Mouse (Mus musculus): Measurements from ENCODE around the gene Lrrc8b. TPM values are rescaled to one million over a fixed set of nuclear protein-coding genes. Genes with fewer than 3 reads are reported as not detected.

Lrrc8b gene
- polyA plus RNA-seq, 1 experiment from 2014 or later = 11.8 TPM

DNA sequence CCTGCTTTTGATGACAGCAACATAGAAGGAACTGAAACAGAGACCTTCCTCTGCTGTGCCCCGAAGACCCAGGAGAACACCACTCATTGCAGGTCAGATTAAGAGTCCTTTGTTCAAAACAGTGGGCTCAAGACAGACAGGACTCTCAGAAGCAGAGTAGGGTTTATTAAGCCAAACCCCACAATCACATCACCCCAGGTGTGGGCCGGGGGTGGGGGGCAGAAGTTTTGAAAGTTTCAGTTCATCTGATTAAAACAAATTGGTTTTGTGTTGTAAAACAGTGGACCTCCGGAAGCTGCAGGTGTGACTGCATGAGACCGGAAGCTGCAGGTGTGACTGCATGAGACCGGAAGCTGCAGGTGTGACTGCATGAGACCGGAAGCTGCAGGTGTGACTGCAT, 14.0 kb upstream of the Lrrc8b start:
- WGBS = 90% methylated on average over 5 of the region's 6 CpGs
- no peak overlapping the region for H3K27ac ChIP-seq (ENCODE audit: low read depth, low read length)

DNA sequence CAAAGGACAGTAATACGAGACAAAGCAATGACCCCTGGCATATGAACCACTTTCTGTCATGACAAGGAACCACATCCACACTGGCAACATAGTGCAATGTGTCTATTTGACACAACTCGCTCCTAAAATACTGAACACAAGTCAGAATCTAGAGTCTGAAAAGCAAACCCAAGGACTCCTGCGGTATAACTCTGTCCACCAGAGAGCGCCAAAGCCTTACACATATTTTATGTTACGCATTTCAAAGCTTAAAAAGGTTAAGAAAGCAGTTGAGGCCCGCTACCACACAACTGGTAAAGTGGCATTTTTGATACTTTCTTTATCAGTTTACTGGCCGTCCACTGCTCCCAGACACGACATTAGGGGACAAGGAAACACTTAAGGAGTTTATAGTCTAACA, 10.6 kb upstream of the Lrrc8b start:
- WGBS = 10% methylated on average over 8 of the region's 8 CpGs
- no peaks in the 10 kb centered on the region for H3K27me3 ChIP-seq (ENCODE audit: control insufficient read depth, insufficient read depth, low read length)
- H3K27ac ChIP-seq (ENCODE audit: low read depth, low read length) = no peak overlapping the region
- H3K9ac ChIP-seq (ENCODE audit: low read length) = no peak overlapping the region
- H3K4me3 ChIP-seq (ENCODE audit: low read depth, low read length) = no peak overlapping the region
- no peak overlapping the region for H3K4me2 ChIP-seq (ENCODE audit: low read depth, low read length, severe bottlenecking)
- DNase-seq (ENCODE audit: low spot score) = peak; percentile 81
- ATAC-seq (replicated peaks; ENCODE audit: low FRiP score) = peak; percentile 15; the same call in 1 of the 2 replicates
- no peaks in the 10 kb centered on the region for H3K9me3 ChIP-seq (ENCODE audit: control insufficient read depth, low read length)
- no peaks in the 10 kb centered on the region for H3K36me3 ChIP-seq (ENCODE audit: control insufficient read depth, insufficient read depth, low read length)
- H3K4me1 ChIP-seq (replicated peaks; ENCODE audit: control insufficient read depth, insufficient read depth, low read length) = 0 out of 2 replicates have a peak, but pooled peaks cover 2% of the 10 kb centered on the region

More for the DNA sequence above, 14.0 kb upstream of the Lrrc8b start:
- Histone ChIP-seq H3K4me3 (ENCODE audit: low read depth, low read length) (no peak overlapping the region), H3K36me3 (ENCODE audit: control insufficient read depth, insufficient read depth, low read length) (no peaks in the 10 kb centered on the region), H3K4me1 (replicated peaks; ENCODE audit: control insufficient read depth, insufficient read depth, low read length) (0 out of 2 replicates have a peak, but pooled peaks cover 2% of the 10 kb centered on the region), H3K4me2 (ENCODE audit: low read depth, low read length, severe bottlenecking) (no peak overlapping the region), H3K9me3 (ENCODE audit: control insufficient read depth, low read length) (no peaks in the 10 kb centered on the region), H3K9ac (ENCODE audit: low read length) (no peak overlapping the region), H3K27me3 (ENCODE audit: control insufficient read depth, insufficient read depth, low read length) (no peaks in the 10 kb centered on the region)
- no peak for ATAC-seq (replicated peaks; ENCODE audit: low FRiP score)
- DNase-seq (ENCODE audit: low spot score) = no peak

DNA sequence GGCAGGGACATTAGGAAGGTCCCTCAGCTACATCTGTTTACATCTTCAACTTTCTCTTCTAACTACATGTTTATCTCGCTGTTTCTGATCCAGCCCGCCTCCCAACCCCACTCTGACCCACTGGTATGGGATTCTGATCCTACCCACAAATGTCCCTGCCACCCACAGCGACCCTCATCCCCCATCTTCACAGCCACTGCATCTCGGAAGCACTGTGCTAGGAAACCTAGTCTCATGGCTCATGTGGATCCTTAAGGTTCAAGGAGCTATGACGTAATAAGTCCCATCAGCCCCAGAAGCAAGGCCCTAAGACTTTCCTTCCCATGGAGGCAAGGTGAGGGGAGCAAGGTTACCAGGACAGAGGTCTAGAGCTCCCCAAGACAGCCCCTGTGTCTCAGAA, 7.9 kb upstream of the Lrrc8b start:
- no peak overlapping the region for H3K27ac ChIP-seq (ENCODE audit: low read depth, low read length)
- WGBS = 87% methylated on average over 5 of the region's 5 CpGs
- no peaks in the 10 kb centered on the region for H3K36me3 ChIP-seq (ENCODE audit: control insufficient read depth, insufficient read depth, low read length)

DNA sequence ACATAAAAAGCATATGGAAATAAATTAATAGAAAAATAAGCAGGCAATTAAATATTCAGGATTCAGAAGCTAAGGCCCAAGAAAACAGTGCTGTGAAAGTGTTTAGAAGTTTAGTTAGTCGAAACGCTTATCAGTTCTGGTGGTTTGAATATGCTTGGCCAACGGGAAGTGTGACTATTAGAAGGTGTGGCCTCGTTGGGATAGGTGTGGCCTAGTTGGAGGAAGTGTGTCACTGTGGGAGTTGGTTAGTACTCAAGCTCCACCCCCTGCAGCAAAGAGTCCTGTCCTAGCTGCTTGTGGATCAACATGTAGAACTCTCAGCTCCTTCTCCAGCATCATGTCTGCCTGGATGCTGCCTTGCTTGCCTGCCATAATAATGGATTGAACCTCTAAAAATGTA, 6.5 kb upstream of the Lrrc8b start:
- Histone ChIP-seq H3K9me3 (ENCODE audit: control insufficient read depth, low read length) (no peaks in the 10 kb centered on the region), H3K4me1 (replicated peaks; ENCODE audit: control insufficient read depth, insufficient read depth, low read length) (no peaks in the 10 kb centered on the region), H3K36me3 (ENCODE audit: control insufficient read depth, insufficient read depth, low read length) (no peaks in the 10 kb centered on the region), H3K9ac (ENCODE audit: low read length) (no peak overlapping the region), H3K4me2 (ENCODE audit: low read depth, low read length, severe bottlenecking) (no peak overlapping the region), H3K27me3 (ENCODE audit: control insufficient read depth, insufficient read depth, low read length) (no peaks in the 10 kb centered on the region), H3K4me3 (ENCODE audit: low read depth, low read length) (no peak overlapping the region), H3K27ac (ENCODE audit: low read depth, low read length) (no peak overlapping the region)
- WGBS = 93% methylated on average over 4 of the region's 4 CpGs
- DNase-seq (ENCODE audit: low spot score) = no peak
- no peak for ATAC-seq (replicated peaks; ENCODE audit: low FRiP score)

More for the DNA sequence above, 7.9 kb upstream of the Lrrc8b start:
- H3K4me3 ChIP-seq (ENCODE audit: low read depth, low read length) = no peak overlapping the region
- ATAC-seq (replicated peaks; ENCODE audit: low FRiP score) (no peak), DNase-seq (ENCODE audit: low spot score) (no peak)
- H3K9ac ChIP-seq (ENCODE audit: low read length) = no peak overlapping the region
- no peaks in the 10 kb centered on the region for H3K27me3 ChIP-seq (ENCODE audit: control insufficient read depth, insufficient read depth, low read length)
- H3K4me1 ChIP-seq (replicated peaks; ENCODE audit: control insufficient read depth, insufficient read depth, low read length) = no peaks in the 10 kb centered on the region
- no peak overlapping the region for H3K4me2 ChIP-seq (ENCODE audit: low read depth, low read length, severe bottlenecking)
- H3K9me3 ChIP-seq (ENCODE audit: control insufficient read depth, low read length) = no peaks in the 10 kb centered on the region

DNA sequence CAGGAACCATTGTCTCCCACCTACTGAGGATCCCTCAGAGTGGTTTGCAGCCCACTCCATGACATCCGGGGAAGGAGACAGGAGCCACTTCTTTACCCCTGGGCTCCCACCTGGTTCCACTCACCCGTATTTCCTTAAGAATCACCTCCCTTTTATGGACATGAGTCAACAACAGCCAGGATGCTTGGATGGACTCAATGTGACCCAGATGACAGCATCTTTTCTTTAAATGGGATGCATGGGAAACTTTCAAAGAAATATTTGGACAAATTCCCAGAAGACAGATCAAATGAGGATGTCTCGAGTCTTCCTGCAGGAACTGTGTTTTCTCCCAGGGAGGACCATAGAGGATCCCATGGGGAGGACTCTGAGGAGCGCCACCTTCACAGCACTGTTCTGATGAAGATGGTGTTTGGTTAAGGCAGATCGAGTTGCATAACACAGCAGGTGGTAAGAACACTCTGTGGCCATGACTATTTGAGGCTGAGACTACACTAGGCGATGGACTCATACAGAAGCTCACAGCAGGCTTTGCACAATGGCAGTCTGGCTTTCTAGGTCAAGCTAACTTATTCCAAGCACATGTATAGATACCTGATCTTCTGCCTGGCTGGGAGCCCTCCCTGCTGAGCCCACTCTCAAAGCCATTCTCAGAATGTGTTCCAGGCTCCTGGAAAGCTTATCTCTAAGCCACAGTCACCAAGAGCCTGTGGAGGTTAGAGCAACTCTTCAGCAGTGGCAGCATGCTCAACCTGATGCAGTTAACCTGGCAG, 4.9 kb upstream of the Lrrc8b start:
- Histone ChIP-seq H3K4me2 (ENCODE audit: low read depth, low read length, severe bottlenecking) (no peak overlapping the region), H3K4me3 (ENCODE audit: low read depth, low read length) (no peak overlapping the region), H3K9ac (ENCODE audit: low read length) (no peak overlapping the region), H3K27me3 (ENCODE audit: control insufficient read depth, insufficient read depth, low read length) (no peaks in the 10 kb centered on the region), H3K4me1 (replicated peaks; ENCODE audit: control insufficient read depth, insufficient read depth, low read length) (peaks cover 3% of the 10 kb centered on the region; the same call in 1 of the 2 replicates), H3K36me3 (ENCODE audit: control insufficient read depth, insufficient read depth, low read length) (no peaks in the 10 kb centered on the region), H3K27ac (ENCODE audit: low read depth, low read length) (no peak overlapping the region), H3K9me3 (ENCODE audit: control insufficient read depth, low read length) (no peaks in the 10 kb centered on the region)
- DNase-seq (ENCODE audit: low spot score) = no peak
- no peak for ATAC-seq (replicated peaks; ENCODE audit: low FRiP score)
- WGBS = 79% methylated on average over 6 of the region's 6 CpGs

DNA sequence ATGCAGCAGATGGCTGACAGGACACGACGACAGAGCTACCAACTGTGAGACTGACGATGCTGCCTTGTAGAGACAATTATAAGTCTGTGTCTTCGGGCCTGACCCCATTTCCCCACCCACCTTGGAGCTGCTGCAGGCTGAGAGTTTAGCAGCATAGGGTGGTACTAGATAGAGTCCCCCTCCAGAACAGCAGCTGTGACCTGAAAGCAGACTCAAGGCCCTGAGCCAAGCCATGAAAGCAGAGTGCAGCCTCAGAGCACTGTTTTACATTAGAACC, 4.3 kb upstream of the Lrrc8b start:
- Histone ChIP-seq H3K4me3 (ENCODE audit: low read depth, low read length) (no peak overlapping the region), H3K27ac (ENCODE audit: low read depth, low read length) (no peak overlapping the region), H3K36me3 (ENCODE audit: control insufficient read depth, insufficient read depth, low read length) (no peaks in the 10 kb centered on the region), H3K4me1 (replicated peaks; ENCODE audit: control insufficient read depth, insufficient read depth, low read length) (peaks cover 5% of the 10 kb centered on the region), H3K9me3 (ENCODE audit: control insufficient read depth, low read length) (no peaks in the 10 kb centered on the region), H3K9ac (ENCODE audit: low read length) (no peak overlapping the region), H3K27me3 (ENCODE audit: control insufficient read depth, insufficient read depth, low read length) (no peaks in the 10 kb centered on the region), H3K4me2 (ENCODE audit: low read depth, low read length, severe bottlenecking) (no peak overlapping the region)
- DNase-seq (ENCODE audit: low spot score) (no peak), ATAC-seq (replicated peaks; ENCODE audit: low FRiP score) (no peak)
- 55% methylated on average over 4 of the region's 4 CpGs for WGBS

DNA sequence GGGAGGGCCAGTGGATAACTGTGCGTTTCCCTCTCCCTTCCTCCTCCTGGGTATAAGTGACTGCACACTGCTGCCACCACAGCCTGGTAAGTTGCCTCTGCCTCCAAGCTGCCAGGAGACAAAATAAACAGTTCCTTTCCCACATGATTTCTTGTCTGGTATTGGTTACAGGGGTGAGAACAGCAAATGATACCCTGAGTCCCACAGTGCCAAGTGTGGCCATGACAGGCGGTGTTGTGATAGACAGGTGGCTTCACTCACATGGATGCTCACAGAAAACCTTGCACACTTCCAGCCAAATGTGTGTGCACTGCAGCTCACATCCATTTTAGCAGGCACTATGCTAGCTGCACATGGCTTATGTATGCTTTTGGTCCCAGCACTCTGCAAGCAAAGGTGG, 3.8 kb upstream of the Lrrc8b start:
- H3K4me1 ChIP-seq (replicated peaks; ENCODE audit: control insufficient read depth, insufficient read depth, low read length) = peaks cover 7% of the 10 kb centered on the region
- no peak overlapping the region for H3K9ac ChIP-seq (ENCODE audit: low read length)
- 83% methylated on average over 2 of the region's 2 CpGs for WGBS
- H3K4me3 ChIP-seq (ENCODE audit: low read depth, low read length) = no peak overlapping the region
- DNase-seq (ENCODE audit: low spot score) = no peak
- H3K4me2 ChIP-seq (ENCODE audit: low read depth, low read length, severe bottlenecking) = no peak overlapping the region
- H3K27ac ChIP-seq (ENCODE audit: low read depth, low read length) = no peak overlapping the region
- H3K9me3 ChIP-seq (ENCODE audit: control insufficient read depth, low read length) = no peaks in the 10 kb centered on the region
- H3K27me3 ChIP-seq (ENCODE audit: control insufficient read depth, insufficient read depth, low read length) = no peaks in the 10 kb centered on the region
- ATAC-seq (replicated peaks; ENCODE audit: low FRiP score) = no peak
- no peaks in the 10 kb centered on the region for H3K36me3 ChIP-seq (ENCODE audit: control insufficient read depth, insufficient read depth, low read length)

DNA sequence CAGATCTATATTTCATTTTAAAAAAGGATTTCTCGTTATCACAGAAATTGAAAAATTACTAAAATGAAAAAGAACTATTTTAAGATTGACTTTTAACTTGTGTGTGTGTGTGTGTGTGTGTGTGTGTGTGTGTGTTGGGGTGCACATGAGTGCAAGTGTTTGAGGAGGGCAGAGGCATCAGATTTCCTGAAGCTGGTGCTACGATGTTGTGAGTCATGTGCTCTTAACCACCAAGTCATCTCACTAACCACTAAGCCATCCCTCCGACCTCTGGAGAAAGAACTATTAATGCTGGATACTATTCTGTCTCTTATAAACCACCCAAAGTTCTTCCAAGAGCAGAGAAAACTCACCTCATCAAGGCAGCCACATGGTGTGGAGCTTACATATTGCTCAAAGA, 2.9 kb upstream of the Lrrc8b start:
- ATAC-seq (replicated peaks; ENCODE audit: low FRiP score) (no peak), DNase-seq (ENCODE audit: low spot score) (no peak)
- WGBS = 94% methylated on average over 3 of the region's 3 CpGs
- H3K9ac ChIP-seq (ENCODE audit: low read length) = no peak overlapping the region
- H3K4me2 ChIP-seq (ENCODE audit: low read depth, low read length, severe bottlenecking) = no peak overlapping the region
- no peak overlapping the region for H3K27ac ChIP-seq (ENCODE audit: low read depth, low read length)
- H3K9me3 ChIP-seq (ENCODE audit: control insufficient read depth, low read length) = no peaks in the 10 kb centered on the region
- peaks cover 7% of the 10 kb centered on the region for H3K4me1 ChIP-seq (replicated peaks; ENCODE audit: control insufficient read depth, insufficient read depth, low read length)
- H3K27me3 ChIP-seq (ENCODE audit: control insufficient read depth, insufficient read depth, low read length) = no peaks in the 10 kb centered on the region
- no peak overlapping the region for H3K4me3 ChIP-seq (ENCODE audit: low read depth, low read length)
- no peaks in the 10 kb centered on the region for H3K36me3 ChIP-seq (ENCODE audit: control insufficient read depth, insufficient read depth, low read length)
